Mouse (Mus musculus): Measurements from ENCODE around the gene Siah3.

DNA sequence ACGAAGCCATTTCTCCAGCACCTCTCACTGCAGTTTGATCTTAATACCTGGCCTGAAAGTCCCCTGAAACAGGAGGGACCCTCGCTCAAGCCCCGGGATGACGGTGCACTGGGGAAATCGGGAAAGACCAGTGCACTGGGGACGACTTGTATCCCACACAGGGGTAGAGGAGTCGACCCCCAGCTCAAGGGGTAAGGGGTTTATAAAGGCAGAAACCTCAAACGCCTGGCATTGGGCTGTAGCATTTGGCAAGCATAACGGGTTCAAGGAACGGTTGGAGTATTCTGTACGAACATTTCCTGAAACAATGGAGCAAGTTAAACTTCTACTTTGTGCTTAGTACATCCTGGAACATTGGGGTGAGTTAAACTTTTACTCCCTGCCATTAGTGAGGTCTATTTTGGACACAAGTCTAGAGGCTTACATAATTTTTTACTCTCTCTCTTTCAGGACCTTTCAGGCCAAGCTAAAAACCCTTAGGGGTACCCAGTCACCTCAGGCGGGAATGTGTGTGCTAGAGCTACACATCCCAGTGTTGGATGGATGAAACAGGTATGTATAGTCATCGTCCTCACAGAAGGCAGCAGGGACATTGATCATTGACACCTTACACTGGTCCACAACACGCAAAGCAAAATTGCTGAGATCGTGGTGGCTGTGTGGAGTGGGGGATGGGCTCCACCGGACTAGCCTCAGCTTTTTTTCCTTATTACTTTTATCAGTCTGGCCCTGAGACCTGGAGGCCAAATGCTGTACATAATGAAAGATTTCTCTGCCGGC, 84.6 kb downstream of the Siah3 start:
- TF ChIP-seq CTCF (IDR thresholded peaks at IDR 0.05; ENCODE audit: borderline replicate concordance, insufficient read depth, low read length), result no peak
- no peak for TF ChIP-seq POLR2A (IDR thresholded peaks at IDR 0.05; ENCODE audit: low read depth, low read length)

All from embryonic fibroblast, embryonic 13.5 days (primary cell).